Mouse (Mus musculus) liver, postnatal 0 days (tissue): Measurements from ENCODE around the gene Srcin1.

Source experiments
- CTCF ChIP-seq: sonication (generic); IDR thresholded peaks from 2 replicates; pipeline ENCODE4 v1.5.1; 2016; ENCODE audit warnings: antibody characterized with exemption, low read depth
- EP300 ChIP-seq: IDR thresholded peaks from 2 replicates; pipeline ENCODE4 v1.6.1; 2016; ENCODE audit warnings: antibody characterized with exemption, low read depth, mild to moderate bottlenecking

DNA sequence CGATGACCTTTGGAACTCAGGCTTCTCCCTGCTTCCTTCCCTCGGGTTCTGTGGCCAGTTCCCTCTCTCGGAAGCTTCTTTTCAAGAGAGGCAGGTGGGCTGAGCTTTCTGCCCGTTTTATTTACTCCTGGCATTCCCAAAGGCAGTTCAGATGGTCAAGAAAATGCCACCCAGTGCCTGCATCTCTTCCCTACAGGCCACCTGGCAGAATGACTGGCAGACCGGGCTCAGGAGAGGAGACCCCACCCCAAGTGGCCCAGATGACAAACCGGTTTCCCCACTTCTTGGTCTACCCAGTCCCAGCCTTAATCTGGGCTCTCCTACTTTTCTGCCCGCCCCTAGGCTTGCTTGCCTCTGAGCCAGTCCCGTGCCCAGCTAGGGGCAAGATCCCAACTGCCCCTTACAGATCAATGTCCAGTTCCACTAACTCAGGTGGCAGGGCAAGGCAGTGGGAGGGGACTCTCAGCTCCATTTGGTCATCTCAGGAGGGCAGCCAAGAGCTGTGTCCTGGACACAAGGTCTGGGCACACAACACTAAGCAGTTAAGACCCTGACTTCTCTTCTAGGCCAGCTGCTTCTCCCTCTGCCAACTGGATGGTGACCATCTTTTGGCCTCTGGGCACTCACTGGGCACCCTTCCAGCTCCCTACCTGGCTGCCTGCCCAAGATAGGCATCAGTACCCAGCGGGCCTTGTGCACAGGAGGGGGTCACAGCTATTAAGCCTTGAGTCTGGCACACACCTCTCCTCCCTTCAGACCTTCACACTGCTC, at the start of gene Srcin1:
- TF ChIP-seq CTCF = no peak
- TF ChIP-seq EP300 = no peak
